Mouse (Mus musculus) lung, postnatal 0 days (tissue): Measurements from ENCODE around the gene Itprip.

ENCODE experiments used
- CTCF ChIP-seq: IDR thresholded peaks from 2 replicates; pipeline ENCODE4 v1.5.1; 2016; ENCODE audit warnings: antibody characterized with exemption, mild to moderate bottlenecking
- EP300 ChIP-seq: IDR thresholded peaks from 2 replicates; pipeline ENCODE4 v1.6.1; 2016; ENCODE audit warnings: antibody characterized with exemption, mild to moderate bottlenecking, control low read depth

GRCm38 (mm10) chr19:47902316-47903201 is 16.5 kb downstream of the Itprip start:
- TF ChIP-seq CTCF (no peak), EP300 (peak; percentile 49; the same call in 1 of the 2 replicates)
